Mouse (Mus musculus): ENCODE results near the gene Smad9. TPM values are rescaled to one million over a fixed set of nuclear protein-coding genes. Genes with fewer than 3 reads are reported as not detected.

The Smad9 gene
- under 1 TPM; 0.05 to 0.29 (median 0.11) TPM for total RNA-seq (2022)

- DNase-seq (ENCODE audit: low spot score in 2 of 2), result peak; percentile 20 to 36
Measured at GRCm38 (mm10) chr3:54755145-54756041, at the start of gene Smad9. TSS of gene Smad9 (plus strand) at chr3:54755582.

- DNase-seq (ENCODE audit: low spot score in 2 of 2), result no peak
Measured at GRCm38 (mm10) chr3:54708972-54709371, 46.4 kb upstream of the Smad9 start.

- no peak for DNase-seq (ENCODE audit: low spot score in 2 of 2)
Measured at GRCm38 (mm10) chr3:54714253-54714652, 41.1 kb upstream of the Smad9 start, which contains the start of gene Gm21958. TSS of gene Gm21958 (minus strand) at chr3:54714353.

GRCm38 (mm10) chr3:54715461-54715860 is 39.9 kb upstream of the Smad9 start:
- DNase-seq (ENCODE audit: low spot score in 2 of 2), result no peak

- DNase-seq (ENCODE audit: low spot score in 2 of 2), result no peak
Measured at GRCm38 (mm10) chr3:54717348-54717747, 38.0 kb upstream of the Smad9 start.

GRCm38 (mm10) chr3:54718947-54719346 is 36.4 kb upstream of the Smad9 start:
- no peak for DNase-seq (ENCODE audit: low spot score in 2 of 2)

GRCm38 (mm10) chr3:54723741-54724500 is 31.5 kb upstream of the Smad9 start:
- DNase-seq (ENCODE audit: low spot score in 2 of 2), result no peak

GRCm38 (mm10) chr3:54725344-54725743 is 30.0 kb upstream of the Smad9 start:
- DNase-seq (ENCODE audit: low spot score in 2 of 2), result no peak

GRCm38 (mm10) chr3:54727588-54727987 is 27.8 kb upstream of the Smad9 start:
- DNase-seq (ENCODE audit: low spot score in 2 of 2), result no peak

- no peak for DNase-seq (ENCODE audit: low spot score in 2 of 2)
Measured at GRCm38 (mm10) chr3:54728100-54728499, 27.3 kb upstream of the Smad9 start.

- no peak for DNase-seq (ENCODE audit: low spot score in 2 of 2)
Measured at GRCm38 (mm10) chr3:54731626-54732150, 23.7 kb upstream of the Smad9 start.

GRCm38 (mm10) chr3:54732371-54732770 is 23.0 kb upstream of the Smad9 start:
- DNase-seq (ENCODE audit: low spot score in 2 of 2), result no peak

GRCm38 (mm10) chr3:54734411-54735246 is 20.8 kb upstream of the Smad9 start:
- DNase-seq (ENCODE audit: low spot score in 2 of 2), result peak; percentile 68 to 80

- DNase-seq (ENCODE audit: low spot score in 2 of 2), result peak; percentile 82 to 83
Measured at GRCm38 (mm10) chr3:54735247-54736046, 19.9 kb upstream of the Smad9 start, which contains the start of the genes Exosc8 and Alg5. TSS of gene Exosc8 (minus strand) at chr3:54735393. TSS of gene Alg5 (plus strand) at chr3:54735539.

- DNase-seq (ENCODE audit: low spot score in 2 of 2), result no peak
Measured at GRCm38 (mm10) chr3:54736101-54736927, 19.1 kb upstream of the Smad9 start.

- DNase-seq (ENCODE audit: low spot score in 2 of 2), result no peak
Measured at GRCm38 (mm10) chr3:54737317-54737716, 18.1 kb upstream of the Smad9 start.

GRCm38 (mm10) chr3:54741965-54742364 is 13.4 kb upstream of the Smad9 start:
- no peak for DNase-seq (ENCODE audit: low spot score in 2 of 2)

- no peak for DNase-seq (ENCODE audit: low spot score in 2 of 2)
Measured at GRCm38 (mm10) chr3:54745799-54746198, 9.6 kb upstream of the Smad9 start.

- DNase-seq (ENCODE audit: low spot score in 2 of 2), result no peak
Measured at GRCm38 (mm10) chr3:54753411-54753810, 2.0 kb upstream of the Smad9 start.

Data from gastrocnemius, adult 8-10 months (tissue).